Mouse (Mus musculus): ENCODE measurements around the gene Epas1.

GRCm38 (mm10) chr17:86776538-86776937 is 23.0 kb downstream of the Epas1 start:
- TF ChIP-seq CTCF (IDR thresholded peaks at IDR 0.05; ENCODE audit: low read depth) (no peak), EP300 (IDR thresholded peaks at IDR 0.05; ENCODE audit: low read depth) (no peak)

All from liver, embryonic 14.5 days (tissue).